Mouse (Mus musculus): ENCODE data around the gene Cyp1b1. TPM values are rescaled to one million over a fixed set of nuclear protein-coding genes. Genes with fewer than 3 reads are reported as not detected.

Gene Cyp1b1
- total RNA-seq, 2 experiments from 2014 or later = 2.8 to 3.1 TPM

GRCm38 (mm10) chr17:79714368-79714895 lies 429 bp downstream of the Cyp1b1 start:
- no peak for DNase-seq (ENCODE audit: extremely low spot score in 1 of 2, low spot score in 1 of 2)

- DNase-seq (ENCODE audit: extremely low spot score in 1 of 2, low spot score in 1 of 2) = no peak
Observed at GRCm38 (mm10) chr17:79713643-79714367, 1.1 kb downstream of the Cyp1b1 start.

GRCm38 (mm10) chr17:79713276-79713642 lies 1.6 kb downstream of the Cyp1b1 start:
- DNase-seq (ENCODE audit: extremely low spot score in 1 of 2, low spot score in 1 of 2) = no peak

GRCm38 (mm10) chr17:79712536-79712935 lies 2.3 kb downstream of the Cyp1b1 start:
- no peak for DNase-seq (ENCODE audit: extremely low spot score in 1 of 2, low spot score in 1 of 2)

- no peak for DNase-seq (ENCODE audit: extremely low spot score in 1 of 2, low spot score in 1 of 2)
Observed at GRCm38 (mm10) chr17:79711944-79712343, 2.9 kb downstream of the Cyp1b1 start.

GRCm38 (mm10) chr17:79710246-79710842 lies 4.5 kb downstream of the Cyp1b1 start:
- DNase-seq (ENCODE audit: extremely low spot score in 1 of 2, low spot score in 1 of 2) = no peak

GRCm38 (mm10) chr17:79709718-79710117 lies 5.1 kb downstream of the Cyp1b1 start:
- no peak for DNase-seq (ENCODE audit: extremely low spot score in 1 of 2, low spot score in 1 of 2)

DNA sequence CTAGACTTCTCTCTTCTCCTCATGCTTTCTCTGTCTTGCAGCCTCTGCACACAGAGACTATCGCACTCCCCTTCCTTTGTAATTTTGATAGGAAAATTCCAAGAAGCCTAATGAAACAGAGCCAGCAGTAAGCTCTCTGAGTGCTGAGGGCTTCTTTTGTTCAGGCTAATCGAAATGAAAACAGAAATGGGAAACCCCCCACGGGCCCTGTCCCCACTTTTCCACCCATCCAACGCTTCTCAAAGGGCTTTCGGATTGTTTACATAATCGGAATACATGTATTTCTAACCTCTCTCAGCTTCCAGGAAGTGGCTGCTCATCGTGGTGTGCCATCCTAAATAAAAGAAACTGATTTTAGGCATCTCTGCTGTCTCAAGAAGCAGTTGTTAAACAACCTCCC lies 6.7 kb downstream of the Cyp1b1 start:
- no peak for DNase-seq (ENCODE audit: extremely low spot score in 1 of 2, low spot score in 1 of 2)

- DNase-seq (ENCODE audit: extremely low spot score in 1 of 2, low spot score in 1 of 2) = no peak
Observed at GRCm38 (mm10) chr17:79705671-79706455, 9.0 kb downstream of the Cyp1b1 start.

DNA sequence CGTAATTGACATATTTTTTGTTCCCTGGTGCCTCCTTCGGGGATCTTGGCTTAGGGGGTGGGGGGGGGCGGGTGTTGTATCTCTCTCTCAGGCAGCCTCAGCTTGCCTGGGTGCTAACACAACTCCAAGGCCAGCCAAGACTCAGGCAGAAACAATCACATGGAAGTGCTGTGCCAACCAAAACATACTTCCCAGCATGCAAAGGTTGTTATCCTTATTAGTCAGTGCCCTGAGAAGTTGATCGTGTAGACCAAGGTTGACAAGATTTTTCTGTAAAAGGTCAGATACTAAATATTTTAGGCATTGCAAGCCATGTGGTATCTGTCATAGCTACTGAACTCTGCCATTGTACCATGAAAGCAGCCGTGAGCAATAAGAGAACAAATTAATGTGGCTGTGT lies 14.0 kb downstream of the Cyp1b1 start:
- DNase-seq (ENCODE audit: extremely low spot score in 1 of 2, low spot score in 1 of 2) = no peak

DNA sequence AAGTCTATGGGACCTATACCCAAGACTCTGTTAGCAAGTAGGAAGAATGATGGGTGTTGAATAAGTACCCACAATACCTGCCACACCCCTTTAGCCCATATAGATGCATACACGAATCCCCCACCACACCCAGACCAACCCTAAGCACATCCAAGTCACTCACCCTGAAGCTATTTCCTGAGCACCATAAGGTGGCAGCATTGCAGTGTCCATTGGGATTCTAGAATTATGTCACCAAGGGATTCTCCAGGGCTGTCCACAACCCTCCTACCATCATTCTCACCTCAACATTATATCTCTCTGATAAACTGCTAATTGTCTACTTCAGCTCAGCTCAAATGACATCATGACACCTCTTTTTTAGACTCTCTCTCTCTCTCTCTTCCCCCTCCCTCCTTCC lies 15.7 kb downstream of the Cyp1b1 start:
- DNase-seq (ENCODE audit: extremely low spot score in 1 of 2, low spot score in 1 of 2) = no peak

- DNase-seq (ENCODE audit: extremely low spot score in 1 of 2, low spot score in 1 of 2) = no peak
Observed at GRCm38 (mm10) chr17:79695541-79695940, 19.3 kb downstream of the Cyp1b1 start.

DNA sequence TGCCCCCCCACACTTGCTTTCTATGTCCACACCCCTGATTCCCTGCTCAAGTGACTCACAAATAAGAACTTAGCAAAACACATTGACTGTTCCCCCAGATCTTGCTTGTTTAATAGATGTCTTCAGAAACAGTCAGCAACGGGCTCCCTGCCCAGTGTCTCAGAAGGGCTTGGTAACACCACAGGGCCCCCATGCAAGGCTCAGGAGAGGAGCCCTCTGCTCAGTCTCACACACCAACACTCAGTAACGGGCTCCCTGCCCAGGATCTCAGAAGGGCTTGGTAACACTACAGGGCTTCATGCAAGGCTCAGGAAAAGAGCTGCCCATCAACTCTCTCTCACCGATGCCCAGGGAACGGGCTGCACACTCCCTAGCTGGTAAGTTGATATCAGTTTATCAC lies 19.8 kb downstream of the Cyp1b1 start:
- no peak for DNase-seq (ENCODE audit: extremely low spot score in 1 of 2, low spot score in 1 of 2)

DNA sequence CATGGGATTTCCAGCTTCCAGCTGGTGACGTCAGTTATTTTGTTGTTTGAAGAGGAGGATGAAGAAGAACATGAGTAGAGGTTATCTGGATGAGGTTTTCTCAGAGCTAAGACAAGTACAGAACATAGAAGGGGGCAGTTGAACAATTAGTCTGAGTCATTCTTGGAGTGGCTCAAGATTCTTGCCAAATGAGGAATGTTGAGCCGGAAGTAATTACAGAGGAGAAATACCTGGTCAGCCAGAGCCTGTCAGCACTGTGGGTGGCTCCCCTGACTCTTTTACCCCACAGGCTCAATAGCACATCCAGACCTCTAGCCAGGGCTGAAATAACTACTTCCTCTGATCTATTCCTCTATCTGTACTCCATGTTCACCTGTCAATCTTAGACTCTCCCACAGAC lies 44.0 kb downstream of the Cyp1b1 start:
- no peak for DNase-seq (ENCODE audit: extremely low spot score in 1 of 2, low spot score in 1 of 2)

DNA sequence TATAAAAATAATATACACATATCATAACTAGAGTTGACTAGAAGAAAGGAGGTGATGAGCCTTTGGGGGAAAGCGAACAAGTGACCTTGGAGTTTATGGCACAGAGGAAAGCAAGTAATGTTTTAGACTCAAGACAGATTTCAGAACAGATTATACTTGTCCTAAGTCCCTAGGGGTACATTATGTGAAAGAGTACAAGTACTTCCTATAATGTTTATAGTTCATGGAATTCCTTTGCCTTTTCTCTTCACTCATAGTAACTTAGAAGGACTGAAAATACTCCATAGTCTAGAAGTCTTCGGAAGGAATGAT lies 50.8 kb downstream of the Cyp1b1 start:
- no peak for DNase-seq (ENCODE audit: extremely low spot score in 1 of 2, low spot score in 1 of 2)

- no peak for DNase-seq (ENCODE audit: extremely low spot score in 1 of 2, low spot score in 1 of 2)
Observed at GRCm38 (mm10) chr17:79663393-79664105, 51.3 kb downstream of the Cyp1b1 start.

GRCm38 (mm10) chr17:79661848-79662247 lies 53.0 kb downstream of the Cyp1b1 start:
- no peak for DNase-seq (ENCODE audit: extremely low spot score in 1 of 2, low spot score in 1 of 2)

DNA sequence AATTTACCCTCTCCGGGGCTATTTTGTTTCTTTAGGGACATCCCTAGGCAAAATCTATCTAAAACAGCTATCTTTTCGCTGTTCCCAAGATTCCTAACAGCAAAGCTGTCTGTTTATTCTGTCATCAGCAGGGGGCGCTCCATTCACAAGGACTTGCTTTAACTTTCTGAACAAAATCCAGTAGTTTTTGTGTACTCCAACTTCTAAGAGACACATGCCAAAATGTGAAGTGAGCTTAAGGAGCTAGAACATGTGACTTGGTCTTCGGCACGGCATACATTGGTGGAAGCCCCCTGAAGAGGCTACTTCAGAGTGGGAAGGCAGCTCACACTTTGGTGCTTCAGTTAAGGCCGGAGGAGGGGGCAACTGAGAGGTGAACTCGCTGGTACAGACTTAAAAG lies 53.5 kb downstream of the Cyp1b1 start:
- DNase-seq (ENCODE audit: extremely low spot score in 1 of 2, low spot score in 1 of 2) = peak; percentile 53 to 89

- DNase-seq (ENCODE audit: extremely low spot score in 1 of 2, low spot score in 1 of 2) = no peak
Observed at GRCm38 (mm10) chr17:79658863-79659262, 56.0 kb downstream of the Cyp1b1 start.

DNA sequence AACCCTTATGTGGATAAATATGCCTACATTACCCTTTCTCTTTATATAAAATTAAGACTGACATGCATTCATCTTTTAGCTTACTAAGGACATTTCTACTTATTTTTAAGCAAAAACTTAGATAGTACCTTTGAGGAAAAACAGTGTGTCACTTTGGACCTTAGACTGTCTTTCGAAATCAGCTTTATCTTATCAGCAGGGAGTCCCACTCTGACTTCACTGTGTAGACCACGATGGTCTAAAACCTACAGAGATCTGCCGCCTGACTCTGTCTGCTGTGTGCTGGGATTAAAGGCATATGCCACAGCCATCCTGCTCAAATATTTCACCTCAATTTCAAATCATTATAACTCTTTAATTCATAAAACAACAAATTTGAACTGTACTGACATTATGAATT lies 56.4 kb downstream of the Cyp1b1 start:
- no peak for DNase-seq (ENCODE audit: extremely low spot score in 1 of 2, low spot score in 1 of 2)

GRCm38 (mm10) chr17:79657785-79658184 lies 57.1 kb downstream of the Cyp1b1 start:
- DNase-seq (ENCODE audit: extremely low spot score in 1 of 2, low spot score in 1 of 2) = no peak
